Mouse (Mus musculus): ENCODE data around the gene Cldn15. TPM values are rescaled to one million over a fixed set of nuclear protein-coding genes. Genes with fewer than 3 reads are reported as not detected.

The Cldn15 gene
- total and polyA plus RNA-seq, 3 experiments, result 1.2 to 2.1 TPM; not detected in 1

GRCm38 (mm10) chr5:136967592-136967991 lies 1.2 kb downstream of the Cldn15 start:
- Histone ChIP-seq H3K27me3 (ENCODE audit: control insufficient read depth in 1 of 2, insufficient read depth in 2 of 2, low read length in 2 of 2) (no peaks in the 10 kb centered on the region), H3K79me2 (ENCODE audit: control insufficient read depth, insufficient read depth, low read length, poor library complexity) (peaks cover 4% of the 10 kb centered on the region; the same call in 1 of the 2 replicates), H3K9me3 (replicated peaks; ENCODE audit: insufficient read depth, low read length) (no peaks in the 10 kb centered on the region), H3K9ac (ENCODE audit: control insufficient read depth, low read depth, low read length, poor library complexity, severe bottlenecking) (no peak overlapping the region), H3K4me3 (ENCODE audit: control insufficient read depth in 1 of 2, insufficient read depth in 1 of 2, low read depth in 2 of 2, low read length in 2 of 2) (no peak overlapping the region), H3K36me3 (ENCODE audit: control insufficient read depth in 1 of 2, insufficient read depth in 2 of 2, low read length in 2 of 2) (peaks cover 0 to 26% of the 10 kb centered on the region in 2 experiments; a peak in 3 of 4 replicates), H3K4me1 (ENCODE audit: control insufficient read depth in 1 of 2, insufficient read depth in 2 of 2, low read length in 2 of 2) (peaks cover 3 to 20% of the 10 kb centered on the region in 2 experiments; a peak in 3 of 4 replicates), H3K27ac (ENCODE audit: control insufficient read depth, low read depth, low read length) (no peak overlapping the region)
- TF ChIP-seq ZMIZ1 (IDR thresholded peaks at IDR 0.05; ENCODE audit: low read depth, low read length), result no peak
- TF ChIP-seq BHLHE40 (IDR thresholded peaks at IDR 0.05; ENCODE audit: borderline replicate concordance, low read depth, low read length), result no peak
- TF ChIP-seq NRF1 (IDR thresholded peaks at IDR 0.05; ENCODE audit: insufficient read depth, low read depth, low read length, poor library complexity, severe bottlenecking), result no peak
- TF ChIP-seq RAD21 (IDR thresholded peaks at IDR 0.05; ENCODE audit: low read depth, low read length), result no peak
- no peak for TF ChIP-seq GATA1 (IDR thresholded peaks at IDR 0.05; ENCODE audit: low read depth, low read length)
- TF ChIP-seq HCFC1 (IDR thresholded peaks at IDR 0.05; ENCODE audit: low read depth, low read length), result no peak
- TF ChIP-seq MAFK (IDR thresholded peaks at IDR 0.05; ENCODE audit: borderline replicate concordance, low read depth, low read length), result no peak
- no peak for DNase-seq (ENCODE audit: low read depth, low spot score)

DNA sequence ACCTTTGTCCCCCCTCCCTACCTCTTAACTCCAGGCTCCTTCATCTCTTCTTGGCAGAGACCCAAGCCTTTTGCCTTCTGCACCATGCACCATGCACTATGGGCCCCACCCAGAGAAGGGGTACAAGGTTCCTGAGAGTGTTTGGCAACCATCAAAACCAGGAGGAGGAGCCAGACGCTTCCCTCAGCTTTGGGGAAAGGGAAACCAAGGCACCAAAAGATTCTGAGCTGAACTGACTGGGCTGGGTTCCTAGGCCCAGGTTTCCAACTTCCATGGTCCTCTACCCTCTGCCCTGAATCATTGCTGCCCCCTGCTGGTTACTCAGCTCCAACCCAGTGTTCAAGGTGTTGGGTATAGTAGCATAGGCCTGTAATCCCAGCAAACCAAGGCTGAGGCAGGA lies 4.3 kb downstream of the Cldn15 start:
- peak; percentile 75 for DNase-seq (ENCODE audit: low read depth, low spot score)
- peak; percentile 48; the same call in 1 of the 2 replicates for TF ChIP-seq ZC3H11A (IDR thresholded peaks at IDR 0.05; ENCODE audit: low read depth, low read length)
- no peak for TF ChIP-seq ELF1 (IDR thresholded peaks at IDR 0.05; ENCODE audit: low read depth, low read length)
- TF ChIP-seq ZNF384 (IDR thresholded peaks at IDR 0.05; ENCODE audit: low read depth, low read length), result no peak
- no peak for TF ChIP-seq POLR2AphosphoS5 (IDR thresholded peaks at IDR 0.05; ENCODE audit: borderline replicate concordance, low read depth, low read length)
- TF ChIP-seq E2F4 (IDR thresholded peaks at IDR 0.05; ENCODE audit: borderline replicate concordance, low read depth, low read length), result no peak
- TF ChIP-seq ETS1 (IDR thresholded peaks at IDR 0.05; ENCODE audit: low read depth, low read length), result no peak
- peak; percentile 62 for TF ChIP-seq RAD21 (IDR thresholded peaks at IDR 0.05; ENCODE audit: low read depth, low read length)
- TF ChIP-seq SMC3 (IDR thresholded peaks at IDR 0.05; ENCODE audit: low read depth, low read length), result peak; percentile 69
- TF ChIP-seq TCF12 (IDR thresholded peaks at IDR 0.05; ENCODE audit: low read depth, low read length), result no peak
- TF ChIP-seq UBTF (IDR thresholded peaks at IDR 0.05; ENCODE audit: borderline replicate concordance, insufficient read depth, low read depth, low read length), result no peak
- no peak for TF ChIP-seq CHD2 (IDR thresholded peaks at IDR 0.05; ENCODE audit: low read length)
- TF ChIP-seq CTCF (IDR thresholded peaks at IDR 0.05 in 2 of 3, conservative IDR thresholded peaks at IDR 0.05 in 1 of 3; ENCODE audit: control insufficient read depth in 1 of 3, insufficient read depth in 1 of 3, low read depth in 2 of 3, low read length in 3 of 3, poor library complexity in 1 of 3, severe bottlenecking in 1 of 3), result peak; percentile 71 to 73 (median 71)
- no peak overlapping the region for H3K4me3 ChIP-seq (ENCODE audit: control insufficient read depth in 1 of 2, insufficient read depth in 1 of 2, low read depth in 2 of 2, low read length in 2 of 2)
- no peaks in the 10 kb centered on the region for H3K9me3 ChIP-seq (replicated peaks; ENCODE audit: insufficient read depth, low read length)
- peaks cover 3 to 6% of the 10 kb centered on the region in 2 experiments; a peak in 3 of 4 replicates for H3K4me1 ChIP-seq (ENCODE audit: control insufficient read depth in 1 of 2, insufficient read depth in 2 of 2, low read length in 2 of 2)
- no peaks in the 10 kb centered on the region for H3K27me3 ChIP-seq (ENCODE audit: control insufficient read depth in 1 of 2, insufficient read depth in 2 of 2, low read length in 2 of 2)
- H3K9ac ChIP-seq (ENCODE audit: control insufficient read depth, low read depth, low read length, poor library complexity, severe bottlenecking), result no peak overlapping the region
- peaks cover 0 to 11% of the 10 kb centered on the region in 2 experiments; a peak in 2 of 4 replicates for H3K36me3 ChIP-seq (ENCODE audit: control insufficient read depth in 1 of 2, insufficient read depth in 2 of 2, low read length in 2 of 2)
- H3K79me2 ChIP-seq (ENCODE audit: control insufficient read depth, insufficient read depth, low read length, poor library complexity), result no peaks in the 10 kb centered on the region
- H3K27ac ChIP-seq (ENCODE audit: control insufficient read depth, low read depth, low read length), result no peak overlapping the region

Measured in MEL (cell line).